In genomic region chr7:114116711-114117351, GRCm38 (mm10) we compare ENCODE assay signal across 8 mouse cellular contexts. TPM values are rescaled to one million over a fixed set of nuclear protein-coding genes. Genes with fewer than 3 reads are reported as not detected.
DNase-seq lines count a peak whose midpoint lies in the region; ATAC-seq lines count a peak whose summit lies in the region.

No protein-coding gene starts in this region.

- H3K9ac ChIP-seq in embryonic facial prominence, embryonic 13.5 days, result peak overlapping the region; percentile 85
- peak overlapping the region; percentile 94 for H3K9ac ChIP-seq in heart, embryonic 14.5 days (ENCODE audit: low read length)
- peak overlapping the region; percentile 89 for H3K9ac ChIP-seq in kidney, embryonic 16.5 days (replicated peaks; ENCODE audit: low read length)

- DNase-seq in adrenal gland, postnatal 25 days, result peak; percentile 80
- peak; percentile 78 for DNase-seq in lung, postnatal 36 days
- peak; percentile 28 for DNase-seq in retina, postnatal 7 days (ENCODE audit: low read depth, low spot score)
- peak; percentile 85 for DNase-seq in urinary bladder, postnatal 14 days (ENCODE audit: low spot score)

- WGBS in embryonic facial prominence, embryonic 13.5 days, result under 1% methylated on average over 61 of the region's 74 CpGs
- under 1% methylated on average over 73 of the region's 74 CpGs for WGBS in heart, embryonic 14.5 days
- WGBS in kidney, embryonic 16.5 days, result under 1% methylated on average over 39 of the region's 74 CpGs

- no peaks in the 10 kb centered on the region for H3K36me3 ChIP-seq in embryonic facial prominence, embryonic 13.5 days
- no peaks in the 10 kb centered on the region for H3K36me3 ChIP-seq in heart, embryonic 14.5 days (ENCODE audit: control insufficient read depth, insufficient read depth, low read length)
- no peaks in the 10 kb centered on the region for H3K36me3 ChIP-seq in kidney, embryonic 16.5 days (ENCODE audit: insufficient read depth, low read length)

- H3K4me2 ChIP-seq in embryonic facial prominence, embryonic 13.5 days, result peak overlapping the region; percentile 88
- peak overlapping the region; percentile 84 for H3K4me2 ChIP-seq in heart, embryonic 14.5 days (ENCODE audit: low read length)
- peak overlapping the region; percentile 85 for H3K4me2 ChIP-seq in kidney, embryonic 16.5 days (replicated peaks; ENCODE audit: low read depth, low read length)

- no peaks in the 10 kb centered on the region for H3K9me3 ChIP-seq in embryonic facial prominence, embryonic 13.5 days
- H3K9me3 ChIP-seq in heart, embryonic 14.5 days (ENCODE audit: control insufficient read depth, low read length), result no peaks in the 10 kb centered on the region
- no peaks in the 10 kb centered on the region for H3K9me3 ChIP-seq in kidney, embryonic 16.5 days (ENCODE audit: low read length)

- H3K27me3 ChIP-seq in embryonic facial prominence, embryonic 13.5 days, result peaks cover 7% of the 10 kb centered on the region
- no peaks in the 10 kb centered on the region for H3K27me3 ChIP-seq in heart, embryonic 14.5 days (ENCODE audit: control insufficient read depth, insufficient read depth, low read length)
- no peaks in the 10 kb centered on the region for H3K27me3 ChIP-seq in kidney, embryonic 16.5 days (ENCODE audit: insufficient read depth, low read length)

- H3K4me1 ChIP-seq in embryonic facial prominence, embryonic 13.5 days, result peaks cover 12% of the 10 kb centered on the region
- peaks cover 13 to 29% of the 10 kb centered on the region in 2 experiments for H3K4me1 ChIP-seq in heart, embryonic 14.5 days (ENCODE audit: control insufficient read depth in 2 of 2, insufficient read depth in 2 of 2, low read length in 2 of 2)
- peaks cover 20% of the 10 kb centered on the region for H3K4me1 ChIP-seq in kidney, embryonic 16.5 days (ENCODE audit: insufficient read depth, low read length)

- peak overlapping the region; percentile 84 for H3K4me3 ChIP-seq in embryonic facial prominence, embryonic 13.5 days
- peak overlapping the region; percentile 82 to 86 for H3K4me3 ChIP-seq in heart, embryonic 14.5 days (ENCODE audit: control insufficient read depth in 1 of 2, insufficient read depth in 1 of 2, low read depth in 1 of 2, low read length in 2 of 2)
- H3K4me3 ChIP-seq in kidney, embryonic 16.5 days (ENCODE audit: low read length), result peak overlapping the region; percentile 88

- ATAC-seq in CD4-positive, CD25-positive, alpha-beta regulatory T cell, adult 4 months, result peak; percentile 30
- peak; percentile 64 for ATAC-seq in embryonic facial prominence, embryonic 13.5 days (ENCODE audit: insufficient number of reproducible peaks, insufficient read depth, low FRiP score, low TSS enrichment, low read depth)
- ATAC-seq in heart, embryonic 14.5 days (ENCODE audit: insufficient number of reproducible peaks, insufficient read depth, low FRiP score, low read depth), result peak; percentile 87
- ATAC-seq in kidney, embryonic 16.5 days (ENCODE audit: low FRiP score, low TSS enrichment), result peak; percentile 89

- peak overlapping the region; percentile 85 for H3K27ac ChIP-seq in embryonic facial prominence, embryonic 13.5 days
- H3K27ac ChIP-seq in heart, embryonic 14.5 days (replicated peaks in 1 of 2; ENCODE audit: control insufficient read depth in 1 of 2, insufficient read depth in 1 of 2, low read depth in 2 of 2, low read length in 2 of 2), result peak overlapping the region; percentile 92 to 98
- H3K27ac ChIP-seq in kidney, embryonic 16.5 days (ENCODE audit: low read length), result peak overlapping the region; percentile 97

RNA-seq across cellular contexts. Expression of gene Rras2, which starts 0.8 kb away (rescaled TPM):
- 10 to 100 TPM in 1 of 2 experiments, 1 to 10 TPM in 1; 7.8 to 11.1 TPM for polyA plus RNA-seq in CD4-positive, CD25-positive, alpha-beta regulatory T cell, adult 4 months (2017; shearing (Covaris generic))
- 23.9 and 28.3 TPM in 2 replicates for total RNA-seq in adrenal gland, postnatal 25 days (2021)
- polyA plus RNA-seq in embryonic facial prominence, embryonic 13.5 days (2015; fragmentation: Nextera tagmentation; extraction: Ambion mirVana), result 20.2 and 21.2 TPM in 2 replicates
- polyA plus RNA-seq in heart, embryonic 14.5 days (2014; fragmentation: Nextera tagmentation; extraction: Ambion mirVana), result 56.3 and 63.2 TPM in 2 replicates
- 33.6 and 36.4 TPM in 2 replicates for polyA plus RNA-seq in kidney, embryonic 16.5 days (2015; fragmentation: Nextera tagmentation; extraction: Ambion mirVana)

Comparison
In these comparisons a context has a peak if more than half of its experiments do, and no peak if none do; other contexts are left out.
1. Peak in every context shown above with its lines: DNase-seq, ATAC-seq, H3K4me3 ChIP-seq and H3K27ac ChIP-seq.
2. ATAC-seq: peak in every context shown above with its lines; median percentile 89 in kidney, embryonic 16.5 days; 87 in heart, embryonic 14.5 days; 64 in embryonic facial prominence, embryonic 13.5 days; 30 in CD4-positive, CD25-positive, alpha-beta regulatory T cell, adult 4 months.
3. DNase-seq: peak in every context shown above with its lines; median percentile 85 in urinary bladder, postnatal 14 days; 80 in adrenal gland, postnatal 25 days; 78 in lung, postnatal 36 days; 28 in retina, postnatal 7 days.